Mouse (Mus musculus) C2C12 (cell line): Measurements from ENCODE around the gene Bpifa2. TPM values are rescaled to one million over a fixed set of nuclear protein-coding genes. Genes with fewer than 3 reads are reported as not detected.

Experiments
- H3K27me3 ChIP-seq: one replicate; pipeline ENCODE4 v1.6.1; 2011; ENCODE audit not compliant: control insufficient read depth, insufficient read depth, insufficient read length
- H3K36me3 ChIP-seq: one replicate; pipeline ENCODE4 v1.6.1; 2011; ENCODE audit not compliant: control insufficient read depth, insufficient read depth
- H3K4me3 ChIP-seq: one replicate; pipeline ENCODE4 v1.5.1; 2011; ENCODE audit warnings: mild to moderate bottlenecking, control low read depth; ENCODE audit not compliant: poor library complexity, insufficient read depth, severe bottlenecking
- H3K79me2 ChIP-seq: one replicate; pipeline ENCODE4 v1.6.1; 2011; ENCODE audit not compliant: control insufficient read depth, insufficient read depth
- H3K79me3 ChIP-seq: one replicate; pipeline ENCODE4 v1.6.1; 2011; ENCODE audit warnings: low read depth, control low read depth
- H3ac ChIP-seq: one replicate; pipeline ENCODE3; 2011; ENCODE audit warnings: low read depth; ENCODE audit not compliant: control insufficient read depth, insufficient read length
- CEBPB ChIP-seq: IDR thresholded peaks from one replicate; pipeline ENCODE4 v1.6.1; 2011; ENCODE audit warnings: low read depth, mild to moderate bottlenecking, control low read depth, moderate library complexity
- CTCF ChIP-seq: IDR thresholded peaks from one replicate; pipeline ENCODE4 v1.5.1; 2011; ENCODE audit not compliant: control insufficient read depth, insufficient read depth, insufficient read length
- FOSL1 ChIP-seq: IDR thresholded peaks from one replicate; pipeline ENCODE4 v1.8.0; 2011; ENCODE audit warnings: mild to moderate bottlenecking, low read length; ENCODE audit not compliant: poor library complexity, insufficient read depth, severe bottlenecking
- MAX ChIP-seq: IDR thresholded peaks from one replicate; pipeline ENCODE4 v1.6.1; 2011; ENCODE audit warnings: mild to moderate bottlenecking, control low read depth
- MYOD1 ChIP-seq: IDR thresholded peaks from one replicate; pipeline ENCODE4 v1.6.1; 2011; ENCODE audit warnings: low read depth; ENCODE audit not compliant: control insufficient read depth, insufficient read length
- MYOG ChIP-seq: IDR thresholded peaks from one replicate; pipeline ENCODE4 v1.6.1; 2011; ENCODE audit not compliant: control insufficient read depth, insufficient read length; ENCODE audit errors: extremely low read depth
- USF1 ChIP-seq: IDR thresholded peaks from one replicate; pipeline ENCODE4 v1.6.1; 2011; ENCODE audit warnings: low read depth, mild to moderate bottlenecking, control low read depth, moderate library complexity
- polyA plus RNA-seq: library from polyadenylated mRNA; unstranded; fragments of >200 nt; fragmentation: generic; extraction: Trizol; gene quantifications from one replicate; pipeline ENCODE4 v1.2.1, GENCODE M21; 2012; ENCODE audit warnings: missing spikeins

Bpifa2 gene
- polyA plus RNA-seq, 1 experiment: not detected

GRCm38 (mm10) chr2:154000501-154000900 is 7.6 kb upstream of the Bpifa2 start:
- Histone ChIP-seq H3K27me3 (no peaks in the 10 kb centered on the region), H3K4me3 (no peak overlapping the region), H3K79me2 (no peaks in the 10 kb centered on the region), H3K79me3 (no peaks in the 10 kb centered on the region), H3K36me3 (no peaks in the 10 kb centered on the region), H3ac (no peak overlapping the region)
- TF ChIP-seq USF1 (no peak), MAX (no peak), MYOG (no peak), CEBPB (no peak), CTCF (no peak), FOSL1 (no peak), MYOD1 (no peak)

- Histone ChIP-seq H3K27me3 (no peaks in the 10 kb centered on the region), H3ac (no peak overlapping the region), H3K36me3 (no peaks in the 10 kb centered on the region), H3K79me3 (no peaks in the 10 kb centered on the region), H3K4me3 (no peak overlapping the region), H3K79me2 (no peaks in the 10 kb centered on the region)
- TF ChIP-seq FOSL1: no peak
- no peak for TF ChIP-seq CTCF
- TF ChIP-seq MYOG: no peak
- TF ChIP-seq CEBPB: no peak
- TF ChIP-seq USF1: no peak
- TF ChIP-seq MAX: no peak
- no peak for TF ChIP-seq MYOD1
Measured at GRCm38 (mm10) chr2:154001056-154001455, 7.0 kb upstream of the Bpifa2 start.

- no peaks in the 10 kb centered on the region for H3K79me2 ChIP-seq
- no peaks in the 10 kb centered on the region for H3K79me3 ChIP-seq
- H3K36me3 ChIP-seq: no peaks in the 10 kb centered on the region
- H3K27me3 ChIP-seq: no peaks in the 10 kb centered on the region
- TF ChIP-seq MAX (no peak), FOSL1 (no peak), MYOD1 (no peak), USF1 (no peak), CEBPB (no peak), MYOG (no peak), CTCF (no peak)
- no peak overlapping the region for H3K4me3 ChIP-seq
- H3ac ChIP-seq: no peak overlapping the region
Measured at GRCm38 (mm10) chr2:154004456-154004855, 3.6 kb upstream of the Bpifa2 start.

- H3K4me3 ChIP-seq: no peak overlapping the region
- TF ChIP-seq USF1 (no peak), MYOG (no peak), CTCF (no peak), FOSL1 (no peak), MYOD1 (no peak), MAX (no peak), CEBPB (no peak)
- H3ac ChIP-seq: no peak overlapping the region
- no peaks in the 10 kb centered on the region for H3K79me3 ChIP-seq
- no peaks in the 10 kb centered on the region for H3K36me3 ChIP-seq
- no peaks in the 10 kb centered on the region for H3K79me2 ChIP-seq
- no peaks in the 10 kb centered on the region for H3K27me3 ChIP-seq
Measured at GRCm38 (mm10) chr2:154005094-154005493, 3.0 kb upstream of the Bpifa2 start.

- Histone ChIP-seq H3K27me3 (no peaks in the 10 kb centered on the region), H3K4me3 (no peak overlapping the region), H3ac (no peak overlapping the region), H3K79me2 (no peaks in the 10 kb centered on the region), H3K36me3 (no peaks in the 10 kb centered on the region), H3K79me3 (no peaks in the 10 kb centered on the region)
- TF ChIP-seq CEBPB (no peak), CTCF (no peak), FOSL1 (no peak), MYOD1 (no peak), USF1 (no peak), MAX (no peak), MYOG (no peak)
Measured at GRCm38 (mm10) chr2:154005734-154006133, 2.3 kb upstream of the Bpifa2 start.

GRCm38 (mm10) chr2:154006331-154006730 is 1.7 kb upstream of the Bpifa2 start:
- no peak overlapping the region for H3K4me3 ChIP-seq
- H3K79me2 ChIP-seq: no peaks in the 10 kb centered on the region
- H3K79me3 ChIP-seq: no peaks in the 10 kb centered on the region
- TF ChIP-seq MYOD1 (no peak), CEBPB (no peak), MAX (no peak), CTCF (no peak), FOSL1 (no peak)
- no peaks in the 10 kb centered on the region for H3K27me3 ChIP-seq
- H3ac ChIP-seq: no peak overlapping the region
- no peaks in the 10 kb centered on the region for H3K36me3 ChIP-seq
